Mouse (Mus musculus): ENCODE data around the gene Dapk2.

- TF ChIP-seq CTCF (conservative IDR thresholded peaks at IDR 0.05; ENCODE audit: insufficient read depth, insufficient read length, low read depth, low read length): no peak; the same call in 1 of the 2 replicates
- no peak for TF ChIP-seq POLR2A (IDR thresholded peaks at IDR 0.05; ENCODE audit: low read depth, low read length)
Observed at GRCm38 (mm10) chr9:66189026-66189425, 31.0 kb downstream of the Dapk2 start.
